Mouse (Mus musculus) liver, embryonic 18 days (tissue): ENCODE results near the gene A26c2. TPM values are rescaled to one million over a fixed set of nuclear protein-coding genes. Genes with fewer than 3 reads are reported as not detected.

Experiments used
- polyA plus RNA-seq: library from polyadenylated mRNA; depleted of rRNA; stranded (reverse); fragments of >200 nt; gene quantifications from 2 replicates; pipeline ENCODE4 v1.2.3, GENCODE M21; 2012; rRNA removed

A26c2 gene
- not detected in 2 replicates for polyA plus RNA-seq

GRCm38 (mm10) chr7:62823573-62823972, at the start of gene A26c2:
Gene A26c2, minus strand, starts transcription at chr7:62823673.

